Mouse (Mus musculus): Measurements from ENCODE around the gene Bcar3. TPM values are rescaled to one million over a fixed set of nuclear protein-coding genes. Genes with fewer than 3 reads are reported as not detected.
A peak's percentile ranks its signal among the peaks of the same experiment; 100 is the strongest.
"Not testable (repeated sequence)": the region's sequence is repeated elsewhere in the genome, so short reads cannot be mapped to it uniquely, and the experiment has no call there.

Bcar3 gene
- total RNA-seq (2021) = 10 to 100 TPM; 13.2 to 18.8 TPM
- long read RNA-seq, experiment 1, transcript Bcar3-201 (12 exons, 3,311 nt) = major isoform, 11 of 19 reads
- long read RNA-seq, experiment 1, partial matches to known transcripts = 3 of 19 reads
- long read RNA-seq, experiment 1, other reads (novel, unspliced or antisense) = 5 of 19 reads
- long read RNA-seq, experiment 2, transcript Bcar3-201 (12 exons, 3,311 nt) = major isoform, 11 of 14 reads
- long read RNA-seq, experiment 2, partial matches to known transcripts = 2 of 14 reads
- long read RNA-seq, experiment 2, other reads (novel, unspliced or antisense) = 1 of 14 reads

GRCm38 (mm10) chr3:122293954-122294850 lies at the start of gene Bcar3:
Gene Bcar3 (plus strand): TSS chr3:122294136.
- DNase-seq (ENCODE audit: low spot score in 2 of 2) = peak; percentile 89 to 91

GRCm38 (mm10) chr3:122244759-122245158 lies 49.2 kb upstream of the Bcar3 start:
- DNase-seq (ENCODE audit: low spot score in 2 of 2) = no peak

- DNase-seq (ENCODE audit: low spot score in 2 of 2) = peak; percentile 87 to 94
Measured at GRCm38 (mm10) chr3:122245215-122245877, 48.6 kb upstream of the Bcar3 start, which contains the start of gene Gclm. Gene Gclm (plus strand): TSS chr3:122245557.

GRCm38 (mm10) chr3:122245878-122246332 lies 48.0 kb upstream of the Bcar3 start:
- DNase-seq (ENCODE audit: low spot score in 2 of 2) = peak in 1 of 2 experiments; percentile 39

- no peak for DNase-seq (ENCODE audit: low spot score in 2 of 2)
Measured at GRCm38 (mm10) chr3:122246406-122246805, 47.5 kb upstream of the Bcar3 start.

- no peak for DNase-seq (ENCODE audit: low spot score in 2 of 2)
Measured at GRCm38 (mm10) chr3:122246986-122247767, 46.8 kb upstream of the Bcar3 start.

- DNase-seq (ENCODE audit: low spot score in 2 of 2) = no peak
Measured at GRCm38 (mm10) chr3:122247768-122248100, 46.2 kb upstream of the Bcar3 start.

- no peak for DNase-seq (ENCODE audit: low spot score in 2 of 2)
Measured at GRCm38 (mm10) chr3:122252466-122253253, 41.3 kb upstream of the Bcar3 start.

GRCm38 (mm10) chr3:122254050-122254449 lies 39.9 kb upstream of the Bcar3 start:
- DNase-seq (ENCODE audit: low spot score in 2 of 2) = not testable (repeated sequence)

- DNase-seq (ENCODE audit: low spot score in 2 of 2) = no peak
Measured at GRCm38 (mm10) chr3:122269986-122270385, 23.9 kb upstream of the Bcar3 start.

- DNase-seq (ENCODE audit: low spot score in 2 of 2) = not testable (repeated sequence)
Measured at GRCm38 (mm10) chr3:122272565-122272964, 21.4 kb upstream of the Bcar3 start.

- no peak for DNase-seq (ENCODE audit: low spot score in 2 of 2)
Measured at GRCm38 (mm10) chr3:122273407-122274240, 20.3 kb upstream of the Bcar3 start.

- peak; percentile 91 to 93 for DNase-seq (ENCODE audit: low spot score in 2 of 2)
Measured at GRCm38 (mm10) chr3:122274241-122275024, 19.5 kb upstream of the Bcar3 start, which contains the start of gene Dnttip2. Gene Dnttip2 (plus strand): TSS chr3:122274388.

- DNase-seq (ENCODE audit: low spot score in 2 of 2) = no peak
Measured at GRCm38 (mm10) chr3:122275111-122275510, 18.8 kb upstream of the Bcar3 start.

- DNase-seq (ENCODE audit: low spot score in 2 of 2) = no peak
Measured at GRCm38 (mm10) chr3:122287195-122287594, 6.7 kb upstream of the Bcar3 start.

- DNase-seq (ENCODE audit: low spot score in 2 of 2) = no peak
Measured at GRCm38 (mm10) chr3:122288613-122289195, 5.2 kb upstream of the Bcar3 start.

- not testable (repeated sequence) for DNase-seq (ENCODE audit: low spot score in 2 of 2)
Measured at GRCm38 (mm10) chr3:122289344-122289743, 4.6 kb upstream of the Bcar3 start.

- no peak for DNase-seq (ENCODE audit: low spot score in 2 of 2)
Measured at GRCm38 (mm10) chr3:122290696-122291095, 3.2 kb upstream of the Bcar3 start.
